Mouse (Mus musculus): ENCODE results near the gene Gpa33.

The Gpa33 gene

DNA sequence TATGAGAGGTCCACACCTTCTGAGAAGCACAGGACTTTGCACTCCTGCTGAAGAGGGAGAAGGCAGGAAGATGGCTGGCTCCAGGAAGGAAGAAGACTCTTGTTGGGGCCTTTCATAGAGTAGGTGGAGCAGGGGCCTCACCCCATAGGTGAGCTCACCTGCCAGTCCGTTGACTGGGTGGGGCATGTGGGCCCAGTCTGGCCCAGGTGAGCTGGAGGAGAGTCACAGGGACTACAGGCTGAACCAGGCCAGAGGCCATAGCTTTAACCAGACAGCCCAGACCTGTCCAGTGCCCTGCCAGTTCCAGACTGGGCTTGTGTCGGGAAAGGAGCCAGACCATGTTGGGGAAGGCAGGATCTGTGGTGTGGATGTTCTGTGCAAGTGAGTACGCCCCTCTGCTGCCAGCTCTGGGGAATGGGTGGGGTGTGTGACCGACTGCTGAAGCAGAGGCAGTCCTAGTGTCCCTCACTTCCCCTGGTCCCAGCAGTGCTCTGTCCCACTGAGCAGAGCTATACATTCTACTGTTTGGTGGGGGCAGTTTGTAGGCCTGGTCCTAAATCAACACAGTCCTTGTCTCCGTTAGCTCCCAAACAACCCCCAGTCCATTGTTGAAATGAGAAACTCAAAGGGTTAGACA, at the start of gene Gpa33:
Gene Gpa33 (plus strand): TSS at position 15 of the 637 bp plus-strand sequence.
- no peak for DNase-seq

DNA sequence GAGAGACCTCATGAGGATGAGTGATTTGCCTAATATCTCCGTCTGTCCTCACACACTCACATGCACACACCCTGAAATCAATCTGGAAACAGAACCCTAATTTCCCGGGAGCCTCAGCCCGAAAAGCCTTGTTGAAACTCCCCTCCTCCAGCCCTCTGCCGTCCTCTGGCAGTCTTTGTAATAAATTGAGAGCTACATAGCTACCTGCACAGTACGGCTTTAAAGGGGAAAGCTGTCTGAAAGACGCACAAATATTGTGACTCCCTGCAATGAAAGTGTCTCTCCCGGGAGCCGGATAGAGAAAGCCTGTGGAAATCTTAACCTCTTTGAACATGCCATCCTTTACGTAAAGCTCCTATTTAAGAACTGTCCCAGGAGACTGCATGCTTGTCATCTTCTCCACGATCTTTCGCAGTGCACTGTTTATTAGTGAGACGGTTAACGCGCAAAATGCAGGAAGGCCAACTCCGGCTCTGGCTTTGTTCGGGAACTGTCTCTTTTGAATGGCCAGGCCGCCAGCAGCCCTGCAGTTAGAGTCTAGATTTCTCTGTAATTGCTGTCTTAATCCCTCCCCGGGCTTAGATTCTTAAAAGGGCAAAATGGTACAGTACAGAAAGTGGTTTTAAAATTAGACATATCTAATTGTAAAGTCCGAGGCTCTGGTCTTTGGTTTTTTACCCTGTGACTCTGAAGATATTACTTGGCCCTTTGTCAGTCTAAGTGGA, 41.4 kb upstream of the Gpa33 start:
- DNase-seq, result no peak

DNA sequence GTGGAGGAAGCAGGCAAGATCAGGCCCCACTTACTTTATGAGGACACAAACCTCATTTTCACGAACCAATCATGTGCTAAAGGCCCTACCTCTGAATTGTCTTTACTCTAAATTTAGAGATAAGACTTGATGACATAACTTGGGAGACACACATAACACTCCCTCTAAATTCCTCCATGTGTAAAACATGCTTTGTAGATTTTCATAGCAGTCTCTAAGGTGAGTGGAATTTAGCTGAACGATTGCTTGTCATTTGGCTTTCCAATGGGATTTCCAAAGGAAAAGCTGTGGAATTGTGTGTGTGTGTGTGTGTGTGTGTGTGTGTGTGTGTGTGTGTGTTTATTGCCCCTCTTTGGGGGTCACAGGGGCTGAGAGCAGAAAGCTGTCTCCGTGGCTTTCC, 40.7 kb upstream of the Gpa33 start:
- no peak for DNase-seq

DNA sequence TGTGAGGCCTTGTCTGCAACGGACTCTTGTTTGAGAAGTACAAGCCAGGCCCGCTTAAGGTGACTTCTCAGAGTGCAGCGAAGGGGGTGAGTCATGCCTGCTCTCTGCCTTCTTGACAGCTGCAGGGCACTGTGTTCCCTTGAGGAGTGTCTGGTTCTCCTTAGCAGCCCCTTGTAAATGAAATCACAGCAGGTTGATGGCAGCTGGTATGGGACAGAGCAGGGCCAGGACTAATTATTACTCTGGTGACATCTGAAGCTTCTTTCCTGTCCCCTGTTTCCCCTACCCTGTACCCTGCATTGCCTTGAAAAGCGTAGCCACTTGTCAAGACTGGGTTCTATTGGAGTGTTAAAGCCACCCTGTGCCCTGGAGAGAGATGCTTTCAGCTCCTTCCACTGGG, 40.3 kb upstream of the Gpa33 start:
- DNase-seq, result no peak

DNA sequence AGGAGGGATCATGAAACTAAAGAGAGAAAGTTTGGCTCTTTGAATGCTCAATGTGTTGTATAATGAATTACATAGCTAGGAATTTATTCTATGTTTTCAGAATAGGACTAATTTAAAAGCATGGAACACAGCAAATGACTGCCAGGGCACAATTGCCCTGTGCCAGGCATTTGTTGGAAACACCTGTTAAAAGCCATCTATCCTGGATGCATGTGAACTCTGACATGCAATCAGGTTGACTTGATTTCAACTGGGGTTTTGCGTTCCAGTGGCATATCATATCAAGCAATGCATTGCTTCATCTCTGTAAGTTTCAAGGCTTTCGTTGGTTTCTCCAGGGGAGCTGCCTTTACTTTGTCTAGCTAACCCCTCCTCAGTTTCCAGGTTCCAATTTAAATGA, 39.7 kb upstream of the Gpa33 start:
- no peak for DNase-seq

DNA sequence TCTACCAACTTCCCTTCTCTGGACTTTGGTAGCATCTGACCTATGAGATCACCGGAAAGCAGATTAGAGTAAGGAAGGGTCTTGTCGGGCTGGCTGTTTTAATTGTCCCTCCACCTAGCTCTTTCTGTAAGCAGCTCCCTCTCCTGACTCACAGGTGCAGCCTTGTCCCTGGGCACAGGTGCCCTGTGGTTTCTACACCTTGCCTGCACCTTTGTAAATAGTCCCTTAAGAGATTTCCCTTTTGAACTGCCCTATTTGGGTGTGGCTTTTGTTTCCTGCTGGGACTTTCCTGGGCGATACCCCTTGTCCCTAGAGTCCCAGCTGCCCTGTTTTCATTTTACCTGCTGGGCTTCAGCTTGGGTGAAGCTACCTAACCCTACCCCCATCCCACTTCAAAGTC, 35.6 kb upstream of the Gpa33 start:
- DNase-seq, result no peak

DNA sequence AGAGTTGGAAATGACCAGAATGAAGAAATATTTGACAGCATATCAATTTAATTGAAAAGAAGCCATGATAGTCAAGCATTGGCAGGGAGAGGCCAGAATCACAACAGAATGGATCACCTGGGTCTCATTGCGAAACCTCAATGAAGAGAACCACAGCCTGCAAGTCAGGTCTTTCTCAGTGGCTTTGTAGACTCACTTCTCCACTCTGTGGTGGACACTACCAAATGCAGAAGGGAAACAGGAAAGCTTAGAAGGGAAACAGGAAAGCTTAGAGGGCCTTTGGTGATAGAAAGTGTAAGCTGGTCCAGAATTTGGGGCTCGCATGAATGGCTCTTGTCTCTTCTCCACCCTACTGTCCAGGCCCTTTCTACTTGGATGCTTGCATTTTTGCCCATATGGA, 31.9 kb upstream of the Gpa33 start:
- no peak for DNase-seq

DNA sequence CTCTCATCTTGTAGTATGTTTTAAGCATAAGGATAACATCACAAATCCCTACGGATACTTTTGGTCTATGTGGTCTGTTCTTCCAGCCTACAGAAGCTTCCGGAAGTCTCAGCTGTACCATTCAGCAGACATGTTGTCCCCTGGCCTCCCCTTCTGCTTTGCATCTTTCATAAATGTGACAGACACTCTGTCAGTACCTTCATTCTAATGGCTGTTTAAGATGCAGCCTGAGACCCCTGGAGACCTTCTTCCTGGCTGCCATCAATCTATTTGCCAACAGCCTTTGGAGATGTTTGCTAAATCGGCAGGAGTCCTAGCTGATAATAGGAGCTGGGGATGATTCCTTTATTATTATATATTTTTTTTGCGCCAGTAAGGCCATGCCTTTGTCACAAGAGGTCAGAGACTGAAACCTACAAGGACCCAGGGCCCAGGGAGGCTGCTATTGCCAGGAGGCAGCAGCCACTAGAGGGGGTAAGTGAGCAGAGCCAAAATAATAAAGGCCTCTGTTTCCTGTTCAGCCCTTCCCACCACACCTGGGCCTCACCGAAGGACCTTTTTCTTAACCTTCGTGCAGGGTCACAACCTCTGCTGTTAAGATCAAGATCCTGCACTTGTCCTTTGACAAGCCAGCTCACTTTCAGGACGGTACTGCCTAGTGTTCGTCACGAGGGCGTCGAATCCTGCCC, 27.0 kb upstream of the Gpa33 start:
- DNase-seq, result peak; percentile 32 to 52

DNA sequence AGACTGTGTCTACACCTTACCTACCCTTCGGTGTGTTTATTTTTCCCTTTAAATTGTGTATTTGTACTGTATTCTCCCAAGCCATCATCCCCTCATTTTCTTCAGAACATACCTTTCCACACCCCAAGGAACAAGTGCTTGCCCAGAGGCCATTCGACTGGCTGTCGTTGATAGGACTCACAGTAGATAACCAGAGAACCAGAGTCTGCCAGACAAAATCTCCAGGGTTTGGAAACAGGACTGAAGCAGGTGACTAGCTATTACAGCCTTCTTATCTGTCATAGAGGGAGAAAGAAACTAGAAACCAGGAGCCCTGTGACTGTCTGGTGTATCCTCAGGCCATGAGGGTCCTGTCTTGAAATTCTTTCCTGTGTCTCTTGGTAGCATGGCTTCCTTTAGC, 25.2 kb upstream of the Gpa33 start:
- no peak for DNase-seq

DNA sequence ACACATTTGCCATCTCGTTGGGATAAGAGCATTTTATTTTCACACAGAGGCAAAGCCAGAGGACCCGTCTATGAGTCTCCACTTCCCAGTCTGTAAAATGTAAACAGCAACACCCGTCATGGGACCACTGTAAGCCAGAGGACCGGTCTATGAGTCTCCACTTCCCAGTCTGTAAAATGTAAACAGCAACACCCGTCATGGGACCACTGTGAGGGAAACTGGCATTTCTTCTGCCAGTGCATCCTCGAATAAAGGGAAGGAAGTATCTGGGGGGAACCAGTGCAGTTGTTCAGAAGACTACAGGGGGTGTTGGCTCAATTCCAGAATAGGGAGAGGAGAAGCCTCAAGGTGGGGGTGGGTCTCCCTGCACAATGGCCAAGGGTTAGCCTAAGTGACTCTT, 24.6 kb upstream of the Gpa33 start:
- no peak for DNase-seq

DNA sequence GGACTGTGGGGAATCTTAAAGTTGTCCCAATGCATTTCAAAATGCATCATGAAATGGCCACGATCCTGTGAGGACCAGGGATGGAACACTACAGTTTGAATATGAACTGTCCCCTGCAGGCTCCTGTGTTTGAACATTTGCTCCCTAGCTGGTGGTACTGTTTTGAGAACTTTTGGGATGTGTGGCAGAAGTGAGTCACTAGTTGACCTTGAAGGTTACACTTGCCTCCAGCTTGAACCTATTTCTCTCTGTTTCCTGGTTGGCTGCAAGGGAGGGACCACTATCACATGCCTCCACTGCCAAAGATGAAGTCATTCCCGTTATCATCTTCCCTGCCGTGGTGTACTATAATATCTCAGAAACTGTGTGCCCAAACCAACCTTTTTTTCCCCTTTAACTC, 15.1 kb upstream of the Gpa33 start:
- DNase-seq, result no peak

DNA sequence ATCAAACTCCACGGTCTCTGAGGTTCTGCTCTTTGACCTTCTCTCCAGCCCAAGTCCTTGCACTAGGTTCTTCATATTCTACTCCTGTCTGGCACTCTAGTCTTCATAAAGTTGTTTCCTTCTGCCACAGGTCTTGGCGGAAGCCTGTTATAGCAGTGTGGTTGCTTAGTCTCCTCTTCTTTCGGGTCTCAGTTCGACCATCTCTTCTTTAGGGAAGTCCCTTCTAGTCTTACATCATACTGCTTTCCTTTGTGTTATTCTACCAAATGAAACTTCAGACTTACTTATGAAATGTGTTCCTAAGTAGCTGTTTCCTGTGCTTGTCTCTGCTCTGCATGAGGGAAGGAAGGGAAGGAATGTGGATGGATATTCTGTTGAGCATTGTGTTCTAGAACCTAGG, 14.3 kb upstream of the Gpa33 start:
- no peak for DNase-seq

DNA sequence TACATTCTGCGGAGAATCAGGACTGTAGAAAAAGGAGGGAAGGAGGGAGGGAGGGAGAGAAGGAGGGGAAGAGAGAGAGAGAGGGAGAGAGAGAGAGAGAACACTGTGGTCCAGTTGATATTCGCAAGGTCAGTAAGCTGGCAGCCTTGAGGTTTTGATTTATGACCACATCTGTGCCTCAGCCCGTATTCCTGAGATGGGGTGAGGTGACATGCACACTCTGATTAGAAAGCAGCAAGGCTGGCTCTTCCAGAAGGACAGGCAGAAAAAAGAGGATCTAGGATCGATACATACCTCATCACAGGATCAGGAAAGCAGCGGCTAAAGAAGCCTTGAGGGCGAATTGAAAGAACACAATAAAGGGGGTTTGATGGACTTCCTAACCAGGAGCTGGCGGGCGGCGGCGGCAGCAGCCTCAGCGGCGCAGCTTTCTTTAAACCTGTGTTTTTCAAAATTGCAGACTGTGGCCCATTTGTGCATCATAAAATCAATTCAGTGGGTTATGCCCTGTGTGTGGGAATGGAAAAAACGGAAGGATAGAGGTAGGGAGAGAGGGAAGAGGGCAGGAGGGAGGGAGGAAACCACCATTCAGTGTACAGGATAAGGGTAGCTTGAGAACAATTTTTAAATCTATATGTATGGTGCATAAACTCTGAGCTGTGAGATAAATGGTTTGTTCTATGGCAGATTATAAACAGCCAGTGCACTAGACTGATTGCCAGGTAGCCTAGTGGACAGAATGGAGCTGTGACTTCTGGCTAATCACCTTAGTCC, 12.0 kb upstream of the Gpa33 start:
- no peak for DNase-seq

DNA sequence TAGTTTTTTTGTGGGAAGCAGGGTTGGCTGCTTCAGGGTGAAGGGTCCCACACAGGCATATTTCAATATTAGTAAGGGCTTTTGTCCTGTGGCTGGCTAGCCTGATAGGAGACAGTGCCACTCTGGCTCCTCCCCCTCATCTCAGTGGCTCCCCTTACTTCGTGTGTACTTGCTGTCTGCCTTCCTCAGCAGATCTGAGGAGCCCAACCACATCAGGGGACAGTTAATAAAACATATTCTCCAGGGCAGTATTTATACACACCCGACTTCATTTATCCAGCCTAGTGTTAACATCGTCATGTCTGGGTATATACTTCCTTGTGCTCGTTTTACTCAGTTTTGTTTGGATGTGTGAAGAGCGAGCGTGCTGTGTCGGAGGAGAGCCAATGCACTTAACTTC, 7.9 kb upstream of the Gpa33 start:
- DNase-seq, result no peak

DNA sequence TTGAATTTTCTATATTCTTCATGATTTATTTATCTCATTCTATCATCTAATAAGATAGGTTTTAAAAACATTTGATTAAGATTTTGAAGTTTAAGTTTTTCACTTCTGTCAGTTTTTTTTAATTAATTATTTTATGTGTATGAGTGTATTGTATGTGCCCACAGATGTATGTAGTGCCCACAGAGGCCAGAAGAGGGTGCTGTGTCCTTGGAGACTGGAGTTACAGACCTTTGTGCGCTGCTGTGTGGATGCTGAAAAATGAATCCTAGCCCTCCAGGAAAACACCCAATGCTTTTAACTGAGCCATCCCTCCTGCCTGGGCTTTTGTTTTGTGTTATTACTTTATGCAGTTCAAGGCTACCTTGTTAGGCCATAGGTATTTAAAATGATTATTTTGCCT, 7.0 kb upstream of the Gpa33 start:
- DNase-seq, result no peak

DNA sequence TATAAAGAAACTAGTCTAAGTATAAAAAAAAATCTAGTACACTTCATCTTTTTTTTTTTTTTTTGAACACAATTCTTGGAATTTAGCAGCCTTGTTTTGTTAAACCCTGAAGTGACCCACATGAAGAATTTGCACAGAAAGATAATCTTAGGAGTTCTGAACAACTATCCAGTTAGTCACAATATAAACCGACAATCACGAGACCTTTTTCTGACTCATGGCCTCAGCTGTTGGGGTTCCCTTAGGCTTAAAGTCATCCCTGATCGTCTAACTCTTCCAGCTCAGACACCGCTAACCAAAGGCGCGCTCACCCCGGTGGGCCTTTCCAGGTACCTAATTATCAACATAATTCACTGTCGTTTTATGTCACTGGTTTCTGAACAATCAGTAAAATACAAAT, 6.3 kb upstream of the Gpa33 start:
- no peak for DNase-seq

DNA sequence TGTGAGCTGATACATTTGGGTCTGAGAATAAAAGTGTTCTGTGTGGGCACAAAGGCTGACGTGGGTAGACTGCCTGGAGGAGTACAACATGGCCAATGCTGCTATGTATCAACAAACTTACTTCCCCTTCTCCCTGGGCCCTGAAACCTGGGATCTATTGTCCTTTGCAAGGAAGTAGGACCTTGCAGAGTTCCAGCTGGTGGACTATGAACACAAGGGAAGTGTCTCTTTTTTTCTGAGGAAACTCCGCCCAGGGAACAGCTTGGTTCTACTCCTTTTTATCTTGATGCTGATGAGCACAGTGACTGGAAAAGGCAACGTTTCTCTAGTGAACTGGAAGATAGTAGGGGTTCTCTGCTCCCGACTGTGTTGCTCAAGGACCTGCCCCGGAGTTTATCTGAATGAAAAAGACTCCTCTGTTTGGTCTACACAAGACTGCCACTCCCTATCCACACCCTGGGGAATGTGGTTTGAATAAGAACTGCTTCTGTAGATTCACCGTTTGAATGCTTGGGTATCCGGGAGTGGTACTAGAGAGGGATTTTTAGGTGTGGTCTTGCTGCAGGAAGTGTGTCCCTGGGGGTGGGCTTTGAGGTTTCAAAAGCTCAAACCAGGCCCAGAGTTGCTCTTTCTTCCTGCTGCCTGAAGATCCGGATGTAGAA, 5.0 kb upstream of the Gpa33 start:
- no peak for DNase-seq

DNA sequence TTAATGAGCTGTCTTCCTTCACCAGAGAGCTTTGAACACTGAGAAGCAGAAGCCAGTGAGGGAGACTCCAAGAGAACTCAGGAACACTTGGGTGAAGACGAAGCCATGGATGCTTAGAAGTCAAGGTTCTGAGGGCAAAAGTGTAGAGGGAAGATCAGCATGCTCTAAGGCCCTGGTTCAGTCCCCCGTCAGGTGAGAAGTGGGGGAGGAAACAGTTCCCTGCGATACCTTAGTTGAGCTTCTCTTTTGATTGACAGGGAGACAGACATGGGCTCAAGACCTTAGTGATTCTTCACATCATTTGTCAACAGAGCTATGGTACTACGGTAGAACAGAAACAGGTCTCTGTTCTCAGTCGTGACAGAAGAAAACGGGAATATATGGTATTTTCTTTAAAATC, 3.7 kb upstream of the Gpa33 start:
- no peak for DNase-seq

DNA sequence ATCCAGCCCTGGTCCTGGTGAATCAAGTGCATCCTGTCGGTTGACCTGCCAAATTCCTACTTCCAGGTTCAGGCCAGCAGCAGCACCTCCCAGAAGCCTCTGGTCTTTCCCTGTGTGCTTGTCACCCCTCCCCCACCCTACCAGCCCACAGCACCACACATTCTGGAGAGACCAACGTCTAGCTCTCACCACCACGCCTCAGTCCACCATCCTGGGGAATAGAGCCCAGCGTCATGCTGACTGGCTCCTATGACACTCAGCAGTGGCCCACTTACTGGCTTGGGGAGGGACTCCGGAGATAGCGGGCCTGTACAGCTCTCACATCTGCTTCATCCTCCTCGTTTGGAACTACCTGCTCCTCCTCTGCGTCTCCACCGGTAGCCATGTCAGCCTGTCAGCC, 3.2 kb upstream of the Gpa33 start:
- no peak for DNase-seq

DNA sequence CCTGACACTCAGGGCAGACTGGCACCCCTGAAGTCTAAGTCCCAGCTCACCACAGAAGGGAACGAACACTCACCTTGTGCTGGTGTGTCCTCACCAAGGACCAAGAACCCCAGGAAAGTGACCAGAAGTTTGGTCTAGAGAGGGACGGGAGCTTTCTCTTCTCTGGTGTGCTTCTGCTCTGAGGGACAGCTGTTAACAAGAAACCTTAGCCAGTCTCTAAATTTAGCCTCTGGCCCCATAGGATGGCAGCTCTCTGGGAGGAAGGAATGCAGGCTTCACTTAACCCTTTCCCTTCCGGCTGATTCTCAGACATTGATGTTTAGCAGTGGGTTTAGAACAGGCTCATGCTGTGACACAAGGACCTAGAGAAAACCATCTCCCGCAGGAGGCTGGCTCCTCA, 2.3 kb upstream of the Gpa33 start, which contains the start of gene Dusp27:
Gene Dusp27 (minus strand): TSS at position 204 of the 400 bp plus-strand sequence.
- DNase-seq, result no peak

DNA sequence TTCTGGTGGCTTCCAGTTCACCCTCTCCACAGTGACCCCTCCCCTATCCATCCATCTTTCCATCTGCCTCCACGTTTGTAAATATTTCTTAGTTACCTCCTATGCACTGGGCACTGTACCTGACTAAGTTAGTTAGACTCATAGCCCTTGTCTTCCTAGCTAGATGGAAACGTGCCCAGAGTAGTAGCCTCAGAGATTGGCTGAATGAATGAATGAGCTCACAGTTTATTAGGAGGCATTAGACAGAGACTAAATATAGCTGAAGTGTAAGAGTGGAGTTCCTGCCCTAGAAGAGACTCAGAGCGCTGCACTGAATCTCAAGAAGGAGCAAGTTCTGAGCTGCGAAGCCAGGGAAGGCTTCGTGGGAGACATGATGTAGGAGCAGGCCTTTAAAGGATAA, 1.5 kb upstream of the Gpa33 start:
- DNase-seq, result no peak

DNA sequence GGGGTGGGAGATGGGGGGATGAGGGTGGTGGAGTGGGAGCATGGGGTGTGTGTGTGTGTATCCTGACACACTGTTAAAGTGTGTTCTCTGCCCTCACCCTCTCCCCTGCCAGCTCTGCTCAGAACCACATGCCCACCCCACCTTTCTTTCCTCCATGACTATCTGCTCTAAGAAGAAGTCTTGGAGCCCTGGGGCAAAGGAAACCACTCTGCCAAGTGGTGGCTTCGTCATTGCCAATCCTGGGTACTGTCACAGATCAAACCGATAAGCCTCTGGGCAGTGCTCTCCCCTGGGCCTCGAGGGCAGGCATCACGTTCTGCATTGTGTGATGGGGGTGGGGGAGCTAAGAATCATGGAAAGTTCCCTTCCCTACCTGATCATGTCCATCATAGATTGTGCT, 2.3 kb downstream of the Gpa33 start:
- no peak for DNase-seq
